Mouse (Mus musculus) limb, embryonic 14.5 days (tissue): ENCODE measurements around the gene Dhrs1. TPM values are rescaled to one million over a fixed set of nuclear protein-coding genes. Genes with fewer than 3 reads are reported as not detected.
A peak's percentile ranks its signal among the peaks of the same experiment; 100 is the strongest.

Source experiments
- ATAC-seq: fragments of 200-750 bp; cut with Nextera tagmentation; 2 replicates; pipeline ENCODE4 v1.8.0; 2017; ENCODE audit warnings: low read depth, moderate number of reproducible peaks, moderate TSS enrichment; ENCODE audit not compliant: low FRiP score
- DNase-seq: peaks from one replicate; pipeline ENCODE4 v3.0.0-alpha.2; 2015; ENCODE audit warnings: low spot score
- H3K27ac ChIP-seq: fragments of 300-500 bp; sonication (generic); replicated peaks from 2 replicates; pipeline ENCODE4 v1.5.1; 2014; ENCODE audit warnings: low read depth, mild to moderate bottlenecking, low read length, moderate library complexity, mixed read lengths
- H3K27me3 ChIP-seq: fragments of 300-500 bp; sonication (generic); 2 replicates; pipeline ENCODE4 v1.6.1; 2014; ENCODE audit warnings: low read length, mixed read lengths; ENCODE audit not compliant: control insufficient read depth, insufficient read depth
- H3K36me3 ChIP-seq: fragments of 300-500 bp; sonication (generic); 2 replicates; pipeline ENCODE4 v1.6.1; 2014; ENCODE audit warnings: mild to moderate bottlenecking, low read length, moderate library complexity, mixed read lengths; ENCODE audit not compliant: control insufficient read depth, insufficient read depth
- H3K4me1 ChIP-seq: fragments of 300-500 bp; sonication (generic); 2 replicates; pipeline ENCODE4 v1.6.1; 2014; ENCODE audit warnings: antibody characterized with exemption, low read length, mixed read lengths; ENCODE audit not compliant: control insufficient read depth, insufficient read depth
- H3K4me2 ChIP-seq: fragments of 300-500 bp; sonication (generic); replicated peaks from 2 replicates; pipeline ENCODE4 v1.6.1; 2014; ENCODE audit warnings: low read depth, mild to moderate bottlenecking, low read length, moderate library complexity; ENCODE audit not compliant: severe bottlenecking
- H3K4me3 ChIP-seq: fragments of 300-500 bp; sonication (generic); replicated peaks from 2 replicates; pipeline ENCODE4 v1.5.1; 2014; ENCODE audit warnings: low read length
- H3K9ac ChIP-seq: fragments of 300-500 bp; sonication (generic); 2 replicates; pipeline ENCODE4 v1.6.1; 2014; ENCODE audit warnings: mild to moderate bottlenecking, low read depth, low read length, moderate library complexity; ENCODE audit not compliant: severe bottlenecking
- H3K9me3 ChIP-seq: fragments of 300-500 bp; sonication (generic); 2 replicates; pipeline ENCODE4 v1.6.1; 2016; ENCODE audit warnings: low read length; ENCODE audit not compliant: control insufficient read depth
- POLR2A ChIP-seq: fragments of 200-500 bp; IDR thresholded peaks from 2 replicates; pipeline ENCODE4 v1.8.0; 2012; ENCODE audit warnings: inconsistent platforms, mild to moderate bottlenecking, moderate library complexity, borderline replicate concordance; ENCODE audit not compliant: insufficient read depth, insufficient read length; ENCODE audit errors: extremely low read depth
- WGBS: fragments of 180-500 bp; shearing (Covaris S2); extraction: QIAGEN DNeasy Blood & Tissue Kit; methylation state at CpG from one replicate; pipeline ENCODE4 v1.1.7; 2014; 5-methylcytosine and 5-hydroxymethylcytosine counted together
- polyA plus RNA-seq, 2 experiments: library from polyadenylated mRNA; depleted of rRNA in 1 of 2; stranded (reverse) in 1 of 2; unstranded in 1 of 2; fragments of >200 nt; fragmentation: Nextera tagmentation in 1 of 2; extraction: Ambion mirVana in 1 of 2; gene quantifications; 2 replicates each; pipeline versions ENCODE4 v1.2.1 to v1.2.3; 2012 to 2014

The Dhrs1 gene
- polyA plus RNA-seq (2012; rRNA removed) (88.3 and 109 TPM in 2 replicates), polyA plus RNA-seq (2014; fragmentation: Nextera tagmentation; extraction: Ambion mirVana) (82.0 and 89.7 TPM in 2 replicates)

DNA sequence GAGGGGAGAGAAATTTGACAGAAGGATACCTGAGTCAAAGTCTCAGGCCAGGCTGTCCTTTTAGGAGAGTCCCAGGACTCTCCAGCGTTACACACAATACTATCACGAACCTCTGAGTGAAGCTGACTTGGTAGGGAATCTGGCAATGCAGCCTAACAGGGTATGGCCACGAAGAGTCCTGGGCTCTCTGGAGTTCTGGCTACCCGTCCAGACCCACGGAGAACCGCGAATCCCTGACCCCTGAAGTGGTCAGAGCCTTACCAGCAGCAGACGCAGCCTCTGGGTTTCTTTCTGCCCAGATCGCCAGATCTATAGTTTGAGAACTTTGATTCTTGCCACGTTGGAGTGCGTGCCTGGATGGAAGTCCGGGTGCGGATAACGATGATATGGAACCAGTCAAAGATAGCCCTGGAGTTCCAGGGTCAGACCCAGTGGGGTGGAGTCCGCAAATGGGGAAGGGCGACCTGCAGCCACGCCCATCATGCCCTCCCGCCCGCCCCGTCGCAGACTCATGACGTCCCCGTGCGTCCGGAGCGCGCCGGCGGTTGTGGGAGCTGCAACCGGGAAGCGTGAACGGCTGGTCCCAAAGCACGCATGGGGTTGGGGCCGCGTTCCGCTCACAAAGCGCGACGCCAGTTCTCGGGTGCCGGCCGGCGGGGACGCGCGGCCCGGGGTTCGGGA lies at the start of gene Dhrs1, which contains the start of gene Nop9:
Dhrs1 (minus strand) TSS at position 511 of the 681 bp plus-strand sequence.
Nop9 (plus strand) TSS at position 514 of the 681 bp plus-strand sequence.
- H3K4me1 ChIP-seq: peaks cover 23% of the 10 kb centered on the region
- H3K27ac ChIP-seq: 0 out of 2 replicates have a peak within 1 kb of the TSS, but pooled peaks have one; percentile 8
- H3K27me3 ChIP-seq: no peaks in the 10 kb centered on the region
- under 1% methylated on average over 42 of the region's 48 CpGs for WGBS
- peak within 1 kb of the TSS; percentile 80 for H3K9ac ChIP-seq
- H3K4me3 ChIP-seq: peak within 1 kb of the TSS; percentile 89
- H3K36me3 ChIP-seq: peaks cover 35% of the 10 kb centered on the region
- peak; percentile 79 for DNase-seq
- TF ChIP-seq POLR2A: peak; percentile 38; the same call in 1 of the 2 replicates
- peak within 1 kb of the TSS; percentile 69 for H3K4me2 ChIP-seq
- no peaks in the 10 kb centered on the region for H3K9me3 ChIP-seq
- ATAC-seq: peak; percentile 88

DNA sequence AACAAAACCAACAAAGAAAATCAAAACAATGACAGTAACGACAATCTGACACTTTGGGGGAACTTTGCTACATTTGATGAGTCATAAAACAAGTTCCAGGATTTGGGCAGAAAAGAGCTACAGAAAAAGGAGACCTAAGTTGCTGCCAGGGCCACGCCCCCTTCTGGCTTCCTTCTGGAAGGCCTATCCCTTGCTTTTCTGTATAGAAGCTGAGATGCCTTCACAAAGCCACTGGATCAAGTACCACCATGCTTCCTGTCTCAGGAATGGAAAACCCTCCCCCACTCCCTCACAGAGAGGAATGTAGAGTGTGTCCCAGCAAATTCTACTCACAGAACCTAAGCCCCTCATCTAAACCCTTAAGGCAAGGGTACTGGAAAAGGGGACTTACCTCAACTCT lies 48.5 kb upstream of the Dhrs1 start:
- ATAC-seq (no peak), DNase-seq (no peak)
- Histone ChIP-seq H3K36me3 (no peaks in the 10 kb centered on the region), H3K4me3 (no peak overlapping the region), H3K27me3 (no peaks in the 10 kb centered on the region), H3K4me1 (no peaks in the 10 kb centered on the region), H3K27ac (no peak overlapping the region), H3K4me2 (no peak overlapping the region), H3K9me3 (no peaks in the 10 kb centered on the region), H3K9ac (no peak overlapping the region)
- WGBS: 64% methylated on average over 2 of the region's 2 CpGs
- TF ChIP-seq POLR2A: no peak

- no peak overlapping the region for H3K4me2 ChIP-seq
- H3K27me3 ChIP-seq: no peaks in the 10 kb centered on the region
- 59% methylated on average over 2 of the region's 2 CpGs for WGBS
- H3K4me3 ChIP-seq: no peak overlapping the region
- no peak for TF ChIP-seq POLR2A
- H3K9me3 ChIP-seq: no peaks in the 10 kb centered on the region
- H3K36me3 ChIP-seq: no peaks in the 10 kb centered on the region
- no peak overlapping the region for H3K9ac ChIP-seq
- no peak for DNase-seq
- ATAC-seq: no peak
- H3K27ac ChIP-seq: no peak overlapping the region
- no peaks in the 10 kb centered on the region for H3K4me1 ChIP-seq
These were observed 48.0 kb upstream of the Dhrs1 start for GRCm38 (mm10) chr14:55793461-55793860.

DNA sequence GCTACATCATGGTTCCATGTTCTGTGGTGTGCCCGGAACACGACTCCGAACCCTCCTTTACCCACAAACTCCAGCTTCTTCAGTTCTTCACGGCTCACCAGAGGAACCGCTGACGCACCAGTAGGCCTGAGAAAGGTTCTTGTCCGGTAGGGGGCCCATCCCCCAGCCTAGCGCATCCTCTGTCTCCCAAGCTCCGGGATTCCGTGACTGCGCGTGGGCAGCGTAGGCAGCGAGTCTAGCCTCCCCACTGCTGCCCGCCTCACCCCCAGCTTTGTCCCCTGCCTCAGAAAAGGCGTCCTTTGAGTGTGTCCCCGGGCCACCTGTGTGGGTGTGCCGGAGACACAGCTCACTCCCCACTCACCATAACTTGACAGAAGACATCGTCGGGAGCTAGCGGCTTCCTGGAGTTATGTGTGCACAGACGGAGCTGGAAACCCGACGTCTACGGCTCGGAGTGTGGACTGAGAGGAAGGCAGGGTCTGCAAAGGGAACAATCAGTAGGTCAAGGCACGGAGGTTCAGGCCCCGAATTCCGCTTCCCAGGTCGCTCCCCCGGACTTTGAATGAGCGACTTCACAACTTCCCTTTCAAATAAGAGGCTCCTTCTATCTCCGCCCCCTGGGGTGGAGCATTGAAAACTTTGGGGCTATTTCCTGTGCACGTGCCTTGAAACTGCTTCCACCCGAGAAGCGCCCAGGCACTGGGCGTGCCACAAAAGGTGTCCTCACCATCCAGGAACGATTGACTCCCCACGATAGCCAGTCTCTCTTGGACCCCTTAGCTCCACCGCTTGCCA lies 43.0 kb upstream of the Dhrs1 start, which contains the start of gene Ripk3:
Ripk3 (minus strand) TSS at position 610 of the 795 bp plus-strand sequence.
- peaks cover 15% of the 10 kb centered on the region; the same call in 1 of the 2 replicates for H3K27me3 ChIP-seq
- ATAC-seq: peak; percentile 63; the same call in 1 of the 2 replicates
- no peak for TF ChIP-seq POLR2A

GRCm38 (mm10) chr14:55787731-55788130 lies 42.2 kb upstream of the Dhrs1 start:
- Histone ChIP-seq H3K36me3 (0 out of 2 replicates have a peak, but pooled peaks cover 4% of the 10 kb centered on the region), H3K4me3 (peak overlapping the region; percentile 35), H3K27ac (no peak overlapping the region), H3K9me3 (no peaks in the 10 kb centered on the region), H3K9ac (peak overlapping the region; percentile 29), H3K27me3 (peaks cover 15% of the 10 kb centered on the region; the same call in 1 of the 2 replicates), H3K4me1 (peaks cover 6% of the 10 kb centered on the region), H3K4me2 (peak overlapping the region; percentile 73)
- no peak for TF ChIP-seq POLR2A
- no peak for DNase-seq
- 25% methylated on average over 10 of the region's 11 CpGs for WGBS
- no peak for ATAC-seq

More for the DNA sequence above, 43.0 kb upstream of the Dhrs1 start, which contains the start of gene Ripk3:
- H3K9me3 ChIP-seq: no peaks in the 10 kb centered on the region
- no peak within 1 kb of the TSS for H3K27ac ChIP-seq
- H3K9ac ChIP-seq: peak within 1 kb of the TSS; percentile 29
- peak within 1 kb of the TSS; percentile 73 for H3K4me2 ChIP-seq
- 0 out of 2 replicates have a peak, but pooled peaks cover 4% of the 10 kb centered on the region for H3K36me3 ChIP-seq
- H3K4me3 ChIP-seq: peak within 1 kb of the TSS; percentile 35
- no peak for DNase-seq
- WGBS: 4% methylated on average over 40 of the region's 40 CpGs
- H3K4me1 ChIP-seq: peaks cover 4% of the 10 kb centered on the region; the same call in 1 of the 2 replicates
